Mouse (Mus musculus) C2C12 (cell line): ENCODE results near the gene Gm6169. TPM values are rescaled to one million over a fixed set of nuclear protein-coding genes. Genes with fewer than 3 reads are reported as not detected.

Source experiments
- H3K27me3 ChIP-seq: one replicate; pipeline ENCODE4 v1.6.1; 2011; ENCODE audit not compliant: control insufficient read depth, insufficient read depth, insufficient read length
- H3K36me3 ChIP-seq: one replicate; pipeline ENCODE4 v1.6.1; 2011; ENCODE audit not compliant: control insufficient read depth, insufficient read depth
- H3K4me3 ChIP-seq: one replicate; pipeline ENCODE4 v1.5.1; 2011; ENCODE audit warnings: mild to moderate bottlenecking, control low read depth; ENCODE audit not compliant: poor library complexity, insufficient read depth, severe bottlenecking
- H3K79me2 ChIP-seq: one replicate; pipeline ENCODE4 v1.6.1; 2011; ENCODE audit not compliant: control insufficient read depth, insufficient read depth
- H3K79me3 ChIP-seq: one replicate; pipeline ENCODE4 v1.6.1; 2011; ENCODE audit warnings: low read depth, control low read depth
- H3ac ChIP-seq: one replicate; pipeline ENCODE3; 2011; ENCODE audit warnings: low read depth; ENCODE audit not compliant: control insufficient read depth, insufficient read length
- CEBPB ChIP-seq: IDR thresholded peaks from one replicate; pipeline ENCODE4 v1.6.1; 2011; ENCODE audit warnings: low read depth, mild to moderate bottlenecking, control low read depth, moderate library complexity
- CTCF ChIP-seq: IDR thresholded peaks from one replicate; pipeline ENCODE4 v1.5.1; 2011; ENCODE audit not compliant: control insufficient read depth, insufficient read depth, insufficient read length
- FOSL1 ChIP-seq: IDR thresholded peaks from one replicate; pipeline ENCODE4 v1.8.0; 2011; ENCODE audit warnings: mild to moderate bottlenecking, low read length; ENCODE audit not compliant: poor library complexity, insufficient read depth, severe bottlenecking
- MAX ChIP-seq: IDR thresholded peaks from one replicate; pipeline ENCODE4 v1.6.1; 2011; ENCODE audit warnings: mild to moderate bottlenecking, control low read depth
- MYOD1 ChIP-seq: IDR thresholded peaks from one replicate; pipeline ENCODE4 v1.6.1; 2011; ENCODE audit warnings: low read depth; ENCODE audit not compliant: control insufficient read depth, insufficient read length
- MYOG ChIP-seq: IDR thresholded peaks from one replicate; pipeline ENCODE4 v1.6.1; 2011; ENCODE audit not compliant: control insufficient read depth, insufficient read length; ENCODE audit errors: extremely low read depth
- USF1 ChIP-seq: IDR thresholded peaks from one replicate; pipeline ENCODE4 v1.6.1; 2011; ENCODE audit warnings: low read depth, mild to moderate bottlenecking, control low read depth, moderate library complexity
- polyA plus RNA-seq: library from polyadenylated mRNA; unstranded; fragments of >200 nt; fragmentation: generic; extraction: Trizol; gene quantifications from one replicate; pipeline ENCODE4 v1.2.1, GENCODE M21; 2012; ENCODE audit warnings: missing spikeins

Gene Gm6169
- polyA plus RNA-seq, 1 experiment: 4.4 TPM

- H3K27me3 ChIP-seq: peaks cover 3% of the 10 kb centered on the region
- TF ChIP-seq MYOD1: no peak
- TF ChIP-seq MAX: no peak
- no peak for TF ChIP-seq CTCF
- TF ChIP-seq FOSL1: no peak
- TF ChIP-seq CEBPB: no peak
- no peak for TF ChIP-seq MYOG
- TF ChIP-seq USF1: no peak
- no peaks in the 10 kb centered on the region for H3K36me3 ChIP-seq
These were observed 11.6 kb downstream of the Gm6169 start for GRCm38 (mm10) chr13:97087421-97087820.

GRCm38 (mm10) chr13:97086316-97086715 is 12.7 kb downstream of the Gm6169 start:
- H3K79me3 ChIP-seq: no peaks in the 10 kb centered on the region
- no peak overlapping the region for H3ac ChIP-seq
- no peak overlapping the region for H3K4me3 ChIP-seq
- H3K36me3 ChIP-seq: no peaks in the 10 kb centered on the region
- TF ChIP-seq CTCF (no peak), FOSL1 (no peak), MYOG (no peak), USF1 (no peak), MYOD1 (no peak), MAX (no peak), CEBPB (no peak)
- H3K27me3 ChIP-seq: no peaks in the 10 kb centered on the region
- H3K79me2 ChIP-seq: no peaks in the 10 kb centered on the region

More at GRCm38 (mm10) chr13:97087421-97087820, 11.6 kb downstream of the Gm6169 start:
- Histone ChIP-seq H3ac (no peak overlapping the region), H3K4me3 (no peak overlapping the region), H3K79me2 (no peaks in the 10 kb centered on the region), H3K79me3 (no peaks in the 10 kb centered on the region)

GRCm38 (mm10) chr13:97082432-97082831 is 16.6 kb downstream of the Gm6169 start:
- Histone ChIP-seq H3K79me3 (no peaks in the 10 kb centered on the region), H3K4me3 (no peak overlapping the region), H3K36me3 (no peaks in the 10 kb centered on the region), H3K79me2 (no peaks in the 10 kb centered on the region), H3ac (no peak overlapping the region), H3K27me3 (no peaks in the 10 kb centered on the region)
- no peak for TF ChIP-seq CTCF

GRCm38 (mm10) chr13:97080615-97081014 is 18.4 kb downstream of the Gm6169 start:
- Histone ChIP-seq H3K79me2 (no peaks in the 10 kb centered on the region), H3K4me3 (no peak overlapping the region), H3K36me3 (no peaks in the 10 kb centered on the region), H3K27me3 (no peaks in the 10 kb centered on the region), H3K79me3 (no peaks in the 10 kb centered on the region), H3ac (no peak overlapping the region)
- no peak for TF ChIP-seq CTCF
- no peak for TF ChIP-seq FOSL1
- no peak for TF ChIP-seq MYOD1
- TF ChIP-seq CEBPB: no peak
- TF ChIP-seq USF1: no peak
- TF ChIP-seq MAX: no peak

- Histone ChIP-seq H3K4me3 (no peak overlapping the region), H3K79me3 (no peaks in the 10 kb centered on the region)
- TF ChIP-seq USF1 (no peak), CTCF (no peak), MYOG (no peak), MAX (no peak), FOSL1 (no peak)
These were observed 18.8 kb downstream of the Gm6169 start for GRCm38 (mm10) chr13:97080201-97080600.

GRCm38 (mm10) chr13:97077556-97077955 is 21.5 kb downstream of the Gm6169 start:
- Histone ChIP-seq H3K36me3 (no peaks in the 10 kb centered on the region), H3K27me3 (no peaks in the 10 kb centered on the region), H3K79me3 (no peaks in the 10 kb centered on the region), H3K79me2 (no peaks in the 10 kb centered on the region), H3ac (no peak overlapping the region), H3K4me3 (no peak overlapping the region)
- TF ChIP-seq USF1 (no peak), CEBPB (no peak), MAX (no peak), CTCF (no peak), MYOD1 (no peak), FOSL1 (no peak), MYOG (no peak)

More at GRCm38 (mm10) chr13:97080201-97080600, 18.8 kb downstream of the Gm6169 start:
- Histone ChIP-seq H3K79me2 (no peaks in the 10 kb centered on the region), H3K27me3 (no peaks in the 10 kb centered on the region), H3K36me3 (no peaks in the 10 kb centered on the region), H3ac (no peak overlapping the region)
